Mouse (Mus musculus) MEL (cell line): ENCODE measurements at regions not wholly inside any gene's neighbourhood (a gene's known extent, or its start where the extent isn't known, plus 50 kb on each side); places are given as distances from the start of the nearest gene placed in this dataset.

ENCODE experiments used
- BHLHE40 ChIP-seq: IDR thresholded peaks from 2 replicates; pipeline ENCODE4 v1.6.1; 2012; ENCODE audit warnings: low read depth, mild to moderate bottlenecking, inconsistent platforms, low read length, improper control_type of control experiment, borderline replicate concordance
- CTCF ChIP-seq, 3 experiments: IDR thresholded peaks in 2 of 3; conservative IDR thresholded peaks in 1 of 3; 2 replicates each; pipeline ENCODE4 v1.5.1; 2011 to 2012; ENCODE audit warnings: low read length in 3 of 3, low read depth in 2 of 3, mild to moderate bottlenecking in 2 of 3, improper control_type of control experiment in 1 of 3, inconsistent platforms in 1 of 3, mixed read lengths in 1 of 3, moderate library complexity in 1 of 3; ENCODE audit not compliant: control insufficient read depth in 1 of 3, insufficient read depth in 1 of 3, poor library complexity in 1 of 3, severe bottlenecking in 1 of 3
- POLR2A ChIP-seq, 2 experiments: IDR thresholded peaks; 2 replicates each; pipeline ENCODE4 v1.6.1; 2011 to 2012; ENCODE audit warnings: low read length in 2 of 2, mild to moderate bottlenecking in 2 of 2, control low read depth in 1 of 2, improper control_type of control experiment in 1 of 2, low read depth in 1 of 2, moderate library complexity in 1 of 2; ENCODE audit not compliant: control insufficient read depth in 1 of 2, insufficient read depth in 1 of 2, poor library complexity in 1 of 2
- RCOR1 ChIP-seq: IDR thresholded peaks from 2 replicates; pipeline ENCODE4 v1.6.1; 2012; ENCODE audit warnings: low read depth, mild to moderate bottlenecking, inconsistent platforms, low read length, improper control_type of control experiment
- TCF12 ChIP-seq: IDR thresholded peaks from 2 replicates; pipeline ENCODE4 v1.6.1; 2014; ENCODE audit warnings: low read depth, mild to moderate bottlenecking, inconsistent platforms, low read length, improper control_type of control experiment, moderate library complexity

DNA sequence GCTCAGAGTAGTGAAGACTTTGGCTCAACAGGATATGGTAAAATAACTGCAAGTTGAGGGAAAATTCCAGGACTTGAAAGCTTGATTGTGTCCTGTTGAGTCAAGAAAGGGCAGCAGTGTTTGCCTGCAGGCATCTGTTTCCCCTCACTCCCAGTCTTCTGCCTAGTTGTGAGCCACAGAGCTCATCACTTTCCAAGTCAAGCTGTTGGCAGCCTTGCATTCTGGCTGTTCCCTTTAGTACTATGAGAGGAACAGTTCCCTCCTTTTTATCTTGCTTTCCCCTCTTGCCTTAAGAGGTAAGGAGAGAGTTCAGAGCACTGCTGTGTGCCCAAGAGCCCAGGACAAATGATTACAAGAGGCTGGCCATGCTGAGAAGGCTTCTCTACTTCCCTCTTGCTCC lies 506.0 kb upstream of the Camk1g start:
- TF ChIP-seq TCF12 = no peak
- no peak for TF ChIP-seq CTCF (IDR thresholded peaks at IDR 0.05 in 2 of 3, conservative IDR thresholded peaks at IDR 0.05 in 1 of 3; ENCODE audit: control insufficient read depth in 1 of 3, insufficient read depth in 1 of 3, low read depth in 2 of 3, low read length in 3 of 3, poor library complexity in 1 of 3, severe bottlenecking in 1 of 3)
- TF ChIP-seq RCOR1 = no peak
- TF ChIP-seq POLR2A (IDR thresholded peaks at IDR 0.05; ENCODE audit: control insufficient read depth in 1 of 2, insufficient read depth in 1 of 2, low read depth in 1 of 2, low read length in 2 of 2, poor library complexity in 1 of 2) = no peak
- TF ChIP-seq BHLHE40 = no peak
